Mouse (Mus musculus) myocyte (in vitro differentiated cells): ENCODE results near the gene Dhcr24. TPM values are rescaled to one million over a fixed set of nuclear protein-coding genes. Genes with fewer than 3 reads are reported as not detected.

Source experiments
- H3K27me3 ChIP-seq: one replicate; pipeline ENCODE4 v1.6.1; 2011; ENCODE audit not compliant: control insufficient read depth, insufficient read depth, insufficient read length
- H3K36me3 ChIP-seq: one replicate; pipeline ENCODE4 v1.6.1; 2011; ENCODE audit not compliant: control insufficient read depth, insufficient read depth
- H3K4me2 ChIP-seq: one replicate; pipeline ENCODE4 v1.6.1; 2011; ENCODE audit warnings: low read depth, control low read depth
- H3K4me3 ChIP-seq: one replicate; pipeline ENCODE4 v1.5.1; 2011; ENCODE audit warnings: mild to moderate bottlenecking, control low read depth, moderate library complexity
- H3K79me2 ChIP-seq: one replicate; pipeline ENCODE4 v1.6.1; 2011; ENCODE audit not compliant: control insufficient read depth, insufficient read depth
- H3ac ChIP-seq: one replicate; pipeline ENCODE4 v1.6.1; 2011; ENCODE audit not compliant: control insufficient read depth, insufficient read length
- CEBPB ChIP-seq: IDR thresholded peaks from 2 replicates; pipeline ENCODE4 v1.6.1; 2011; ENCODE audit warnings: mild to moderate bottlenecking, moderate library complexity; ENCODE audit not compliant: poor library complexity, insufficient read depth, severe bottlenecking
- E2F4 ChIP-seq: IDR thresholded peaks from one replicate; pipeline ENCODE4 v1.6.1; 2011; ENCODE audit warnings: mild to moderate bottlenecking, control low read depth, moderate library complexity; ENCODE audit not compliant: insufficient read depth
- MAX ChIP-seq: IDR thresholded peaks from one replicate; pipeline ENCODE4 v1.6.1; 2011; ENCODE audit warnings: low read depth, mild to moderate bottlenecking, control low read depth
- MYOD1 ChIP-seq, 3 experiments: IDR thresholded peaks; one replicate each; pipeline ENCODE4 v1.6.1; 2011; ENCODE audit warnings: control low read depth in 2 of 3, low read depth in 2 of 3, mild to moderate bottlenecking in 2 of 3, moderate library complexity in 1 of 3; ENCODE audit not compliant: insufficient read length in 2 of 3, control insufficient read depth in 1 of 3
- MYOG ChIP-seq, 3 experiments: IDR thresholded peaks; one replicate each; pipeline ENCODE4 v1.6.1; 2011; ENCODE audit warnings: control low read depth in 2 of 3, low read depth in 2 of 3, mild to moderate bottlenecking in 2 of 3; ENCODE audit not compliant: insufficient read length in 2 of 3, control insufficient read depth in 1 of 3, insufficient read depth in 1 of 3
- POLR2A ChIP-seq: IDR thresholded peaks from one replicate; pipeline ENCODE4 v1.6.1; 2011; ENCODE audit warnings: low read depth, mild to moderate bottlenecking, control low read depth, moderate library complexity; ENCODE audit not compliant: insufficient read length
- POLR2AphosphoS2 ChIP-seq: IDR thresholded peaks from one replicate; pipeline ENCODE4 v1.6.1; 2011; ENCODE audit warnings: low read depth, control low read depth; ENCODE audit not compliant: insufficient read length
- REST ChIP-seq: IDR thresholded peaks from one replicate; pipeline ENCODE4 v1.6.1; 2011; ENCODE audit warnings: mild to moderate bottlenecking, control low read depth, moderate library complexity; ENCODE audit not compliant: insufficient read depth, insufficient read length
- SRF ChIP-seq: IDR thresholded peaks from one replicate; pipeline ENCODE4 v1.6.1; 2011; ENCODE audit warnings: low read depth; ENCODE audit not compliant: control insufficient read depth, insufficient read length
- TCF12 ChIP-seq: IDR thresholded peaks from one replicate; pipeline ENCODE4 v1.6.1; 2011; ENCODE audit warnings: mild to moderate bottlenecking, control low read depth; ENCODE audit not compliant: poor library complexity, insufficient read depth, severe bottlenecking
- TCF3 ChIP-seq: IDR thresholded peaks from one replicate; pipeline ENCODE4 v1.6.1; 2011; ENCODE audit warnings: low read depth, control low read depth; ENCODE audit not compliant: insufficient read length
- USF1 ChIP-seq: IDR thresholded peaks from one replicate; pipeline ENCODE4 v1.6.1; 2011; ENCODE audit warnings: low read depth, mild to moderate bottlenecking, control low read depth, moderate library complexity
- polyA plus RNA-seq: library from polyadenylated mRNA; unstranded; fragments of >200 nt; fragmentation: generic; extraction: Trizol; gene quantifications from one replicate; pipeline ENCODE4 v1.2.1, GENCODE M21; 2012; ENCODE audit warnings: missing spikeins

The Dhcr24 gene
- polyA plus RNA-seq, 1 experiment = 116 TPM

GRCm38 (mm10) chr4:106546896-106547295, 13.9 kb upstream of the Dhcr24 start:
- H3ac ChIP-seq = no peak overlapping the region
- no peak for TF ChIP-seq TCF3
- H3K4me3 ChIP-seq = no peak overlapping the region
- H3K36me3 ChIP-seq = no peaks in the 10 kb centered on the region
- H3K4me2 ChIP-seq = no peak overlapping the region
- no peaks in the 10 kb centered on the region for H3K27me3 ChIP-seq
- H3K79me2 ChIP-seq = no peaks in the 10 kb centered on the region

GRCm38 (mm10) chr4:106548113-106548512, 12.7 kb upstream of the Dhcr24 start:
- Histone ChIP-seq H3K4me3 (no peak overlapping the region), H3ac (no peak overlapping the region), H3K4me2 (no peak overlapping the region), H3K79me2 (no peaks in the 10 kb centered on the region), H3K27me3 (no peaks in the 10 kb centered on the region), H3K36me3 (no peaks in the 10 kb centered on the region)
- TF ChIP-seq USF1 (no peak), E2F4 (no peak), TCF12 (no peak), SRF (no peak), CEBPB (no peak)

- Histone ChIP-seq H3K27me3 (no peaks in the 10 kb centered on the region), H3ac (no peak overlapping the region), H3K4me2 (no peak overlapping the region), H3K79me2 (no peaks in the 10 kb centered on the region), H3K36me3 (no peaks in the 10 kb centered on the region), H3K4me3 (no peak overlapping the region)
- TF ChIP-seq MYOG (IDR thresholded peaks at IDR 0.05; ENCODE audit: control insufficient read depth in 1 of 3, insufficient read depth in 1 of 3, insufficient read length in 2 of 3, low read depth in 2 of 3) (no peak), POLR2A (no peak), TCF3 (no peak), TCF12 (no peak), POLR2AphosphoS2 (no peak), SRF (no peak), CEBPB (no peak), REST (no peak), USF1 (no peak), MAX (no peak), MYOD1 (IDR thresholded peaks at IDR 0.05; ENCODE audit: control insufficient read depth in 1 of 3, insufficient read length in 2 of 3, low read depth in 2 of 3) (no peak)
Observed at GRCm38 (mm10) chr4:106550516-106551166, 10.2 kb upstream of the Dhcr24 start.

- no peak overlapping the region for H3K4me2 ChIP-seq
- TF ChIP-seq SRF = no peak
- TF ChIP-seq E2F4 = no peak
- no peak for TF ChIP-seq CEBPB
- no peak for TF ChIP-seq REST
- no peak for TF ChIP-seq MYOD1 (IDR thresholded peaks at IDR 0.05; ENCODE audit: control insufficient read depth in 1 of 3, insufficient read length in 2 of 3, low read depth in 2 of 3)
- TF ChIP-seq MAX = no peak
- TF ChIP-seq POLR2AphosphoS2 = no peak
- no peak for TF ChIP-seq TCF12
- TF ChIP-seq POLR2A = no peak
- no peak for TF ChIP-seq MYOG (IDR thresholded peaks at IDR 0.05; ENCODE audit: control insufficient read depth in 1 of 3, insufficient read depth in 1 of 3, insufficient read length in 2 of 3, low read depth in 2 of 3)
- no peak for TF ChIP-seq USF1
- no peak for TF ChIP-seq TCF3
- H3K36me3 ChIP-seq = no peaks in the 10 kb centered on the region
- H3ac ChIP-seq = no peak overlapping the region
- no peaks in the 10 kb centered on the region for H3K27me3 ChIP-seq
- no peak overlapping the region for H3K4me3 ChIP-seq
- peaks cover 12% of the 10 kb centered on the region for H3K79me2 ChIP-seq
Observed at GRCm38 (mm10) chr4:106557262-106557661, 3.6 kb upstream of the Dhcr24 start.

DNA sequence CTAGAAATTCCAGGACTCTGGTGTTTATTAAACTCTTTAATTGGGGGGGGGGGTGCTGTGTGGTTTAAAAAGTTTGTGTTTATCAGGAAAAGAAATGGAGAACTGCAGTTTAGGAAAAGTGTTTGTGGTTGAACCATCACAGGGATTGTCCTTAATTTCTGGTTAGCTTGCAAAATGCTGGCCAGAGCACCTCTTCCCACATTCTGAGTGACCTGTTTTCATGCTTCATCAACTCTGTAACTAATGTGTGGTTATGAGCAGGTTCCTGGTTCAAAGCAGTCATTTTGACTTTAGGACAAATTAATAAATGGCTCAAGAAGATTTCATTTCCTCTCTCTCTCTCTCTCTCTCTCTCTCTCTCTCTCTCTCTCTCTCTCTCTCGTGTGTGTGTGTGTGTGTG, 2.9 kb upstream of the Dhcr24 start:
- TF ChIP-seq MYOG (IDR thresholded peaks at IDR 0.05; ENCODE audit: control insufficient read depth in 1 of 3, insufficient read depth in 1 of 3, insufficient read length in 2 of 3, low read depth in 2 of 3) (no peak), USF1 (no peak), POLR2A (no peak), CEBPB (no peak), TCF3 (no peak), MYOD1 (IDR thresholded peaks at IDR 0.05; ENCODE audit: control insufficient read depth in 1 of 3, insufficient read length in 2 of 3, low read depth in 2 of 3) (no peak), E2F4 (no peak), POLR2AphosphoS2 (no peak), MAX (no peak)
- Histone ChIP-seq H3ac (no peak overlapping the region), H3K4me3 (no peak overlapping the region), H3K4me2 (no peak overlapping the region), H3K36me3 (no peaks in the 10 kb centered on the region), H3K27me3 (no peaks in the 10 kb centered on the region), H3K79me2 (peaks cover 19% of the 10 kb centered on the region)
